In the genomic region with DNA sequence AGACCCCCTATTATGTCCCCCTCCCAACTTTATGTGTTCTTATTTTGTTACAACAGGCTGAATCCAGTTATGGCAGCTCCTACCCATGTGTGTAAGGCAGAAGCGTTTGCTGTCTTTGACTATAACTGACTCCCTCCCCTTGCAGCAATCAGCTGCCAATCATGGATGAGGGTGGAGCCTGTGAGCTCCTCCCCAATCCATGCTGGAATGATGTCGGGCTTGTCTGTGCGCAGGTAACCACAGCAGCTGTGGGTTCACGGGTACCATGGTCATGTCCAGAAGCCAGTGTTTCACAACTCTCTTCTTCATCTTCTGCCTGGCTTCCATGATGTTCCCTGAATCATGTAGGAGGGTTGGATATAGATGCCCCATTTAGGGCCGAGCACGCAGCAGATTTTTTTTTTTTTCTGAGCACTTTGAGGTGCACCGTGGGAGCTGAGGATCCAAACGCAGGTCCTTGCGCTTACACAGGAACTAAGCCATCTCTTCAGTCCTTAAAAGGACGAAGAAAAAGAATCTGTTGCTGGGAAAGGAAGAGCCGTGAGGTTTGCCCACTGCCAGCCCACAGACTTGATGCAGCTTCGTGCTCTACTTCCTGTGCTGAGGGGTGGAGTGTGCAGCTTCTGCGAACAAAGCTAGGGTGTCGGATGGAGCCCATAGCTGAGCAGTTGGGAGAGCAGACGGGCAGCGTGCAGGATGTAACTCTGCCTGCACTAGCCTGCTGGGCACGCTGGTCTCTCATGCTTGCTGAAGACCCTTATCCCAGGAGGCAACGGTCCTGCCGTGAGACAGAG, we compare ENCODE assay signal across 9 mouse cellular contexts. TPM values are rescaled to one million over a fixed set of nuclear protein-coding genes. Genes with fewer than 3 reads are reported as not detected.
A peak's percentile ranks its signal among the peaks of the same experiment; 100 is the strongest.
DNase-seq lines count a peak whose midpoint lies in the region; ATAC-seq and TF ChIP-seq lines count a peak whose summit lies in the region.
"Had no signal": no experiment of that assay in that cellular context is flagged by ENCODE, and none has a peak within 500 bp of the region (broad histone marks: within the 10 kb centered on the region; RNA-seq: fewer than 3 reads in every experiment).

No protein-coding gene starts in this region.

- no peaks in the 10 kb centered on the region for H3K27me3 ChIP-seq in forebrain, postnatal 0 days (ENCODE audit: insufficient read depth, low read length)
- H3K27me3 ChIP-seq in forebrain, embryonic 11.5 days (ENCODE audit: control insufficient read depth, insufficient read depth, low read length): no peaks in the 10 kb centered on the region
- no peaks in the 10 kb centered on the region for H3K27me3 ChIP-seq in forebrain, embryonic 12.5 days
- H3K27me3 ChIP-seq: CH12.LX had no signal

- peak overlapping the region; percentile 50 for H3K27ac ChIP-seq in forebrain, postnatal 0 days (ENCODE audit: low read depth, low read length)
- no peak overlapping the region for H3K27ac ChIP-seq in forebrain, embryonic 11.5 days (ENCODE audit: low read depth, low read length)
- no peak overlapping the region for H3K27ac ChIP-seq in forebrain, embryonic 12.5 days

- peak; percentile 62 for ATAC-seq in forebrain, postnatal 0 days
- no peak for ATAC-seq in forebrain, embryonic 11.5 days (replicated peaks; ENCODE audit: low FRiP score)
- peak; percentile 81 to 87 for ATAC-seq in hematopoietic stem cell, adult 5-6 weeks (replicated peaks in 1 of 2; ENCODE audit: insufficient read depth in 1 of 2, low FRiP score in 2 of 2, low TSS enrichment in 1 of 2, low read depth in 1 of 2, poor library complexity in 2 of 2, severe bottlenecking in 2 of 2)
- ATAC-seq in forebrain, embryonic 12.5 days (ENCODE audit: low FRiP score): no peak
- no peak for ATAC-seq in megakaryocyte-erythroid progenitor cell, adult 5-6 weeks (replicated peaks; ENCODE audit: low FRiP score, low TSS enrichment, poor library complexity, severe bottlenecking)

- no peak overlapping the region for H3K4me3 ChIP-seq in forebrain, postnatal 0 days (ENCODE audit: low read depth, low read length)
- H3K4me3 ChIP-seq in forebrain, embryonic 11.5 days (ENCODE audit: low read depth, low read length): no peak overlapping the region
- H3K4me3 ChIP-seq in forebrain, embryonic 12.5 days (replicated peaks): no peak overlapping the region

- peaks cover 3% of the 10 kb centered on the region; the same call in 1 of the 2 replicates for H3K4me1 ChIP-seq in forebrain, postnatal 0 days (ENCODE audit: insufficient read depth)
- H3K4me1 ChIP-seq in forebrain, embryonic 11.5 days (replicated peaks; ENCODE audit: control insufficient read depth, insufficient read depth, low read length): no peaks in the 10 kb centered on the region
- H3K4me1 ChIP-seq in forebrain, embryonic 12.5 days: peaks cover 11% of the 10 kb centered on the region; the same call in 1 of the 2 replicates

- H3K9ac ChIP-seq in forebrain, postnatal 0 days: no peak overlapping the region; the same call in 1 of the 2 replicates
- H3K9ac ChIP-seq in forebrain, embryonic 11.5 days (ENCODE audit: low read length): no peak overlapping the region
- no peak overlapping the region for H3K9ac ChIP-seq in forebrain, embryonic 12.5 days

- WGBS in forebrain, postnatal 0 days: 64% methylated on average over 19 of the region's 19 CpGs
- WGBS in forebrain, embryonic 11.5 days: 67% methylated on average over 19 of the region's 19 CpGs
- WGBS in forebrain, embryonic 12.5 days: 74% methylated on average over 19 of the region's 19 CpGs

- H3K36me3 ChIP-seq in forebrain, postnatal 0 days (ENCODE audit: insufficient read depth): no peaks in the 10 kb centered on the region
- no peaks in the 10 kb centered on the region for H3K36me3 ChIP-seq in forebrain, embryonic 11.5 days (ENCODE audit: control insufficient read depth, insufficient read depth, low read length)
- no peaks in the 10 kb centered on the region for H3K36me3 ChIP-seq in forebrain, embryonic 12.5 days (replicated peaks)

- no peak for DNase-seq in forebrain, postnatal 0 days
- no peak for DNase-seq in forebrain, embryonic 11.5 days (ENCODE audit: low spot score)
- DNase-seq in CD4-positive helper T cell, adult 2 months (ENCODE audit: low read depth, low spot score): peak; percentile 87
- peak; percentile 20 to 27 for DNase-seq in lung, postnatal 4 days
- DNase-seq in thymus, postnatal 0 days (ENCODE audit: low spot score): peak; percentile 87

- no peak for TF ChIP-seq CTCF in forebrain, postnatal 0 days (IDR thresholded peaks at IDR 0.05; ENCODE audit: low read depth)

- H3K9me3 ChIP-seq in forebrain, postnatal 0 days (ENCODE audit: low read length): no peaks in the 10 kb centered on the region
- H3K9me3 ChIP-seq in forebrain, embryonic 11.5 days (ENCODE audit: control insufficient read depth, low read length): no peaks in the 10 kb centered on the region
- no peaks in the 10 kb centered on the region for H3K9me3 ChIP-seq in forebrain, embryonic 12.5 days

- no peak overlapping the region for H3K4me2 ChIP-seq in forebrain, postnatal 0 days (ENCODE audit: low read depth)
- no peak overlapping the region for H3K4me2 ChIP-seq in forebrain, embryonic 11.5 days (ENCODE audit: low read depth, low read length, severe bottlenecking)
- no peak overlapping the region for H3K4me2 ChIP-seq in forebrain, embryonic 12.5 days

RNA-seq across cellular contexts. Expression of a gene that starts 43.5 kb away (rescaled TPM):
- total RNA-seq in forebrain, postnatal 0 days (2014; rRNA removed): not detected in 2 replicates
- not detected in 2 replicates for polyA plus RNA-seq in forebrain, postnatal 0 days (2015; fragmentation: Nextera tagmentation; extraction: Ambion mirVana)
- polyA plus RNA-seq in forebrain, embryonic 11.5 days (2014; fragmentation: Nextera tagmentation; extraction: Ambion mirVana): 0.23 TPM in 1 of 2 replicates, not detected in the other
- 3.9 and 5.7 TPM in 2 replicates for total RNA-seq in hematopoietic stem cell, adult 5-6 weeks (2017)
- 20.0 and 20.5 TPM in 2 replicates for polyA plus RNA-seq in thymus, postnatal 0 days (2015; fragmentation: Nextera tagmentation; extraction: Ambion mirVana)
- polyA plus RNA-seq in forebrain, embryonic 12.5 days (2016; fragmentation: Nextera tagmentation; extraction: Ambion mirVana): 0.04 TPM in 1 of 2 replicates, not detected in the other
- total RNA-seq in megakaryocyte-erythroid progenitor cell, adult 5-6 weeks (2014; fragmentation: Nextera tagmentation): 0.79 and 2.1 TPM in 2 replicates
- total RNA-seq in megakaryocyte-erythroid progenitor cell, adult 5-6 weeks (2017): 0.46 and 1.5 TPM in 2 replicates

Comparison
In these comparisons a context has a peak if more than half of its experiments do, and no peak if none do; other contexts are left out.
1. ATAC-seq: peak in forebrain, postnatal 0 days (single experiment) and hematopoietic stem cell, adult 5-6 weeks (2 of 2); none in forebrain, embryonic 11.5 days (single experiment), forebrain, embryonic 12.5 days (single experiment) and megakaryocyte-erythroid progenitor cell, adult 5-6 weeks (single experiment).
2. DNase-seq: peak in CD4-positive helper T cell, adult 2 months (single experiment), lung, postnatal 4 days (2 of 2) and thymus, postnatal 0 days (single experiment); none in forebrain, postnatal 0 days (single experiment) and forebrain, embryonic 11.5 days (single experiment).
3. RNA of a gene that starts 43.5 kb away (polyA plus RNA-seq): 20.0 to 20.5 TPM in thymus, postnatal 0 days; not detected in forebrain, postnatal 0 days, 0.04 TPM in forebrain, embryonic 12.5 days and 0.23 TPM in forebrain, embryonic 11.5 days; every median in the first group is over 10 times any median in the second.